Comparison of ENCODE assay signal across 1 mouse cellular context in the genomic region with DNA sequence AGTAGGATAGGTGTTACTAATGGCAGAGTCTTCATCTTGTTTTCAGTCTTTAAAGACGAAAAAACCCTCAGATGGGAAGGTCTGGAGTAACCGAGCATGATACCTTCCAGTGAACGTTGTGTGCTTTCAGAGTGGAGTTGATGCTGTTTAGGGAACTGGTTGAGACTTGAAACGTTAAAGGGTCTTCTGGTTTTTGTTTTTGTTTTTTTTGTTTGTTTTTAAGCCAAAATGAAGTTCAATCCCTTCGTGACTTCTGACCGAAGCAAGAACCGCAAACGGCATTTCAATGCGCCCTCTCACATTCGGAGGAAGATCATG.
A peak's percentile ranks its signal among the peaks of the same experiment; 100 is the strongest.
TF ChIP-seq lines count a peak whose summit lies in the region.

No protein-coding gene starts in this region.

TF ChIP-seq in CH12.LX, 34 proteins besides CTCF, POLR2A, EP300 and RAD21:
- TF ChIP-seq SIN3A (IDR thresholded peaks at IDR 0.05; ENCODE audit: low read length) (peak; percentile 23; the same call in 1 of the 2 replicates), BHLHE40 (IDR thresholded peaks at IDR 0.05; ENCODE audit: low read depth, low read length) (no peak), JUN (IDR thresholded peaks at IDR 0.05; ENCODE audit: insufficient read depth, low read depth, low read length) (no peak), ELF1 (IDR thresholded peaks at IDR 0.05; ENCODE audit: low read depth, low read length) (no peak), JUND (conservative IDR thresholded peaks at IDR 0.05; ENCODE audit: low read depth, low read length) (no peak), POLR2AphosphoS2 (IDR thresholded peaks at IDR 0.05; ENCODE audit: low read depth, low read length) (peak; percentile 71), USF2 (conservative IDR thresholded peaks at IDR 0.05; ENCODE audit: low read depth, low read length) (no peak), CHD1 (IDR thresholded peaks at IDR 0.05; ENCODE audit: low read depth, low read length) (peak; percentile 86; the same call in 1 of the 2 replicates)
